In the genomic region with DNA sequence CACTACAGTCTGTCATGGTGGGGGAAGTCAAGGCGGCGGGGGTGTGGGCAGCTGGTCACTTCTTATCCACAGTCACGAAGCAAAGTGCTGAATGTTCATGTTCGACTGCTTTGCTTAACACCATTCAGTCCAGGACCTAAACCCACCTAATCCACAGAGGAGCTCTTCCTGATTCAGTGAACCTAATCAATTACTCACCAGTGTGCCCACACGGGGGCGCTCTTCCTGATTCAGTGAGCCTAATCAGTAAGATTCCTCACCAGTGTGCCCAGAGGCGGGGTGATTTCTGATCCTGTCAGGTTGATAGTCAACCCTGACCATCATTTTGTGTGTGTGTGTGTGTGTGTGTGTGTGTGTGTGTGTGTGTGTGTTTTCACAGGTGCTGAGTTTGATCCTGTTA, we compare ENCODE assay signal across 8 mouse cellular contexts. TPM values are rescaled to one million over a fixed set of nuclear protein-coding genes. Genes with fewer than 3 reads are reported as not detected.
DNase-seq lines count a peak whose midpoint lies in the region; TF ChIP-seq lines count a peak whose summit lies in the region.

No protein-coding gene starts in this region.

- peak; percentile 53 for TF ChIP-seq CTCF in left cerebral cortex, adult 2 months (IDR thresholded peaks at IDR 0.05)
- peak; percentile 50 for TF ChIP-seq CTCF in ES-Bruce4 (IDR thresholded peaks at IDR 0.05; ENCODE audit: low read depth, low read length)

- TF ChIP-seq POLR2A in ES-Bruce4 (IDR thresholded peaks at IDR 0.05; ENCODE audit: insufficient read depth, low read length) = no peak

- no peaks in the 10 kb centered on the region for H3K9me3 ChIP-seq in ES-Bruce4 (replicated peaks; ENCODE audit: control insufficient read depth, insufficient read depth, low read length, poor library complexity, severe bottlenecking)
- H3K9me3 ChIP-seq in heart, embryonic 10.5 days = no peaks in the 10 kb centered on the region

- no peaks in the 10 kb centered on the region for H3K4me1 ChIP-seq in ES-Bruce4 (ENCODE audit: control insufficient read depth, insufficient read depth, low read length)
- peaks cover 8% of the 10 kb centered on the region; the same call in 1 of the 2 replicates for H3K4me1 ChIP-seq in heart, embryonic 10.5 days

- H3K36me3 ChIP-seq in ES-Bruce4 (ENCODE audit: control insufficient read depth, insufficient read depth, low read length, poor library complexity, severe bottlenecking) = no peaks in the 10 kb centered on the region
- no peaks in the 10 kb centered on the region for H3K36me3 ChIP-seq in heart, embryonic 10.5 days

- TF ChIP-seq EP300 in ES-Bruce4 (IDR thresholded peaks at IDR 0.05; ENCODE audit: insufficient read depth, low read depth, low read length) = no peak

- WGBS in heart, embryonic 10.5 days = 38% methylated on average over 7 of the region's 7 CpGs

- intact Hi-C loops in left cerebral cortex, adult 2 months (cut with DNase I) = no loop called here
- intact Hi-C loops in left cerebral cortex, postnatal 14 days (cut with DNase I) = no loop called here
- intact Hi-C loops in left cerebral cortex, postnatal 10 days (cut with DNase I) = no loop called here

- H3K4me3 ChIP-seq in left cerebral cortex, adult 2 months = no peak overlapping the region
- no peak overlapping the region for H3K4me3 ChIP-seq in ES-Bruce4 (ENCODE audit: low read depth, low read length)
- no peak overlapping the region for H3K4me3 ChIP-seq in heart, embryonic 10.5 days

- H3K9ac ChIP-seq in ES-Bruce4 (ENCODE audit: low read depth, poor library complexity, severe bottlenecking) = no peak overlapping the region

- no peak overlapping the region for H3K27ac ChIP-seq in left cerebral cortex, adult 2 months
- H3K27ac ChIP-seq in ES-Bruce4 (ENCODE audit: insufficient read depth, low read length) = no peak overlapping the region
- H3K27ac ChIP-seq in heart, embryonic 10.5 days = no peak overlapping the region

- H3K27me3 ChIP-seq in ES-Bruce4 (ENCODE audit: control insufficient read depth, insufficient read depth, low read length, poor library complexity, severe bottlenecking) = no peaks in the 10 kb centered on the region
- H3K27me3 ChIP-seq in heart, embryonic 10.5 days (ENCODE audit: insufficient read depth, poor library complexity, severe bottlenecking) = no peaks in the 10 kb centered on the region

- DNase-seq in left cerebral cortex, adult 2 months (ENCODE audit: extremely low spot score in 1 of 2, low spot score in 2 of 2) = no peak
- no peak for DNase-seq in left cerebral cortex, postnatal 14 days (ENCODE audit: low spot score in 2 of 2)
- DNase-seq in adrenal gland, postnatal 14 days = peak; percentile 62
- DNase-seq in kidney, postnatal 14 days = peak; percentile 30
- DNase-seq in thymus, postnatal 25 days = peak; percentile 38
- DNase-seq in heart, embryonic 10.5 days (ENCODE audit: low spot score) = no peak
- no peak for DNase-seq in left cerebral cortex, postnatal 10 days (ENCODE audit: extremely low spot score in 1 of 2, low spot score in 2 of 2)

RNA-seq across cellular contexts. Expression of a gene that starts 13.2 kb away (rescaled TPM):
- total RNA-seq in left cerebral cortex, adult 2 months (2021) = 1 to 10 TPM; 3.0 to 3.5 TPM
- 1 to 10 TPM; 3.1 to 3.2 TPM for total RNA-seq in left cerebral cortex, postnatal 14 days (2021)
- polyA plus RNA-seq in ES-Bruce4 (2011; ENCODE audit: insufficient read depth, insufficient read length, low read depth, missing spikeins) = 0.61 and 0.82 TPM in 2 replicates
- 5.8 and 16.0 TPM in 2 replicates for total RNA-seq in adrenal gland, postnatal 14 days (2021)
- polyA plus RNA-seq in heart, embryonic 10.5 days (2016; fragmentation: Nextera tagmentation; extraction: Ambion mirVana) = 2.4 and 3.6 TPM in 2 replicates
- total RNA-seq in left cerebral cortex, postnatal 10 days (2021) = 1 to 10 TPM; 2.0 to 2.4 TPM

RNA-seq across cellular contexts. Expression of a gene that starts 27.6 kb away (rescaled TPM):
- total RNA-seq in left cerebral cortex, adult 2 months (2021) = 10 to 100 TPM; 32.6 to 35.7 TPM
- 10 to 100 TPM; 32.2 to 33.4 TPM for total RNA-seq in left cerebral cortex, postnatal 14 days (2021)
- polyA plus RNA-seq in ES-Bruce4 (2011; ENCODE audit: insufficient read depth, insufficient read length, low read depth, missing spikeins) = 23.2 and 24.3 TPM in 2 replicates
- total RNA-seq in adrenal gland, postnatal 14 days (2021) = 21.6 and 27.2 TPM in 2 replicates
- 30.7 and 45.6 TPM in 2 replicates for polyA plus RNA-seq in heart, embryonic 10.5 days (2016; fragmentation: Nextera tagmentation; extraction: Ambion mirVana)
- 10 to 100 TPM; 31.2 to 32.0 TPM for total RNA-seq in left cerebral cortex, postnatal 10 days (2021)

RNA-seq across cellular contexts. Expression of a gene that starts 38.3 kb away (rescaled TPM):
- total RNA-seq in left cerebral cortex, adult 2 months (2021) = 10 to 100 TPM; 71.6 to 77.6 TPM
- total RNA-seq in left cerebral cortex, postnatal 14 days (2021) = 10 to 100 TPM; 74.0 to 75.1 TPM
- polyA plus RNA-seq in ES-Bruce4 (2011; ENCODE audit: insufficient read depth, insufficient read length, low read depth, missing spikeins) = 83.2 and 89.6 TPM in 2 replicates
- 168 and 172 TPM in 2 replicates for total RNA-seq in adrenal gland, postnatal 14 days (2021)
- 94.9 and 97.0 TPM in 2 replicates for polyA plus RNA-seq in heart, embryonic 10.5 days (2016; fragmentation: Nextera tagmentation; extraction: Ambion mirVana)
- 10 to 100 TPM; 59.2 to 66.9 TPM for total RNA-seq in left cerebral cortex, postnatal 10 days (2021)

Comparison
In these comparisons a context has a peak if more than half of its experiments do, and no peak if none do; other contexts are left out.
1. DNase-seq: peak in adrenal gland, postnatal 14 days (single experiment), kidney, postnatal 14 days (single experiment) and thymus, postnatal 25 days (single experiment); none in left cerebral cortex, adult 2 months (0 of 2), left cerebral cortex, postnatal 14 days (0 of 2), heart, embryonic 10.5 days (single experiment) and left cerebral cortex, postnatal 10 days (0 of 2).